Comparison of ENCODE assay signal across 16 mouse cellular contexts in the genomic region with DNA sequence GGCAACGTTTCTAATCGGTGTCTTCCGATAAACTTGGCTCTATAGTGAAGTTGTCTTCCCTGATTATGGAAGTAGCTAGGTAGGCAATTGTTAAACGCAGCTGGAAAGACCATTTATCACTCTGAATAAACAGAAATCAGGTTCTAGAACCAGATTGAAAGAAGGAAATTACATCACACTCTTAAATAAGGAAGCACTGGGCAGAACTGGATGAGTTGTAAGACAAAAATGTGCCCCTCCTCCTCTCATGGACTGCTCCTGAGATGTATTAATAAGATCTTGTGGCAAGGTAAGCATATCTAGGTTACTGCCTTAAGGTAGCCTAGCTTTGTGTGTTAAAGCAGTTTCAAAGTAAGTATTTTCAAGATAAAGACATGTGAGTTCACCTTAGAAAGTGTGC. TPM values are rescaled to one million over a fixed set of nuclear protein-coding genes. Genes with fewer than 3 reads are reported as not detected.
DNase-seq lines count a peak whose midpoint lies in the region; ATAC-seq and TF ChIP-seq lines count a peak whose summit lies in the region.
"Had no signal": no experiment of that assay in that cellular context is flagged by ENCODE, and none has a peak within 500 bp of the region (broad histone marks: within the 10 kb centered on the region; RNA-seq: fewer than 3 reads in every experiment).

No protein-coding gene starts in this region.

- TF ChIP-seq CTCF in gastrocnemius, adult 2 months (IDR thresholded peaks at IDR 0.05): no peak
- no peak for TF ChIP-seq CTCF in liver, postnatal 0 days (IDR thresholded peaks at IDR 0.05; ENCODE audit: low read depth)

- no peaks in the 10 kb centered on the region for H3K27me3 ChIP-seq in liver, postnatal 0 days (ENCODE audit: insufficient read depth, low read length)
- H3K27me3 ChIP-seq in neural tube, embryonic 14.5 days (ENCODE audit: control insufficient read depth, insufficient read depth, low read length): no peaks in the 10 kb centered on the region
- H3K27me3 ChIP-seq: limb, embryonic 12.5 days had no signal

- H3K9me3 ChIP-seq in liver, postnatal 0 days (ENCODE audit: low read length): no peaks in the 10 kb centered on the region
- H3K9me3 ChIP-seq in neural tube, embryonic 14.5 days (ENCODE audit: control insufficient read depth, low read length): no peaks in the 10 kb centered on the region
- H3K9me3 ChIP-seq: limb, embryonic 12.5 days had no signal

- no peak; the same call in 1 of the 2 replicates for TF ChIP-seq EP300 in liver, postnatal 0 days (IDR thresholded peaks at IDR 0.05; ENCODE audit: low read depth)

- WGBS in liver, postnatal 0 days (ENCODE audit: insufficient replicate concordance): 53% methylated on average over 4 of the region's 4 CpGs
- 71% methylated on average over 4 of the region's 4 CpGs for WGBS in neural tube, embryonic 14.5 days

- H3K27ac ChIP-seq in gastrocnemius, adult 2 months: peak overlapping the region; percentile 77
- no peak overlapping the region for H3K27ac ChIP-seq in liver, postnatal 0 days (ENCODE audit: low read depth)
- no peak overlapping the region for H3K27ac ChIP-seq in neural tube, embryonic 14.5 days (ENCODE audit: low read depth, low read length)
- H3K27ac ChIP-seq: hindbrain, postnatal 0 days; limb, embryonic 12.5 days had no signal

- H3K4me2 ChIP-seq in liver, postnatal 0 days (ENCODE audit: low read depth, low read length): peak overlapping the region; percentile 16; the same call in 1 of the 2 replicates
- peak overlapping the region; percentile 21; the same call in 1 of the 2 replicates for H3K4me2 ChIP-seq in neural tube, embryonic 14.5 days (ENCODE audit: low read depth, low read length)
- H3K4me2 ChIP-seq: limb, embryonic 12.5 days; lung, embryonic 14.5 days had no signal

- 0 out of 2 replicates have a peak overlapping the region, but pooled peaks have one; percentile 12 for H3K9ac ChIP-seq in liver, postnatal 0 days (replicated peaks)
- H3K9ac ChIP-seq in neural tube, embryonic 14.5 days (replicated peaks; ENCODE audit: low read depth, low read length): no peak overlapping the region
- H3K9ac ChIP-seq: limb, embryonic 12.5 days; lung, embryonic 14.5 days had no signal

- DNase-seq in gastrocnemius, adult 2 months: no peak
- no peak for DNase-seq in gastrocnemius, postnatal 25 days
- DNase-seq in liver, postnatal 0 days: no peak
- DNase-seq in liver: no peak
- DNase-seq in layer of hippocampus, postnatal 25 days (ENCODE audit: extremely low spot score in 1 of 2, low spot score in 1 of 2): no peak
- no peak for DNase-seq in ovary, adult 18-20 months (ENCODE audit: low spot score)
- DNase-seq: adrenal gland, postnatal 14 days; cerebellum, adult 9-11 months; heart, postnatal 10 days; lung, embryonic 14.5 days; thymus, postnatal 25 days had no signal

- peak overlapping the region; percentile 89 for H3K4me3 ChIP-seq in gastrocnemius, adult 2 months
- H3K4me3 ChIP-seq in liver, postnatal 0 days (ENCODE audit: low read depth, low read length): no peak overlapping the region
- no peak overlapping the region for H3K4me3 ChIP-seq in neural tube, embryonic 14.5 days (ENCODE audit: low read depth, low read length)
- H3K4me3 ChIP-seq: limb, embryonic 12.5 days had no signal

- H3K36me3 ChIP-seq in liver, postnatal 0 days (replicated peaks; ENCODE audit: insufficient read depth, low read length): 0 out of 2 replicates have a peak, but pooled peaks cover 10% of the 10 kb centered on the region
- H3K36me3 ChIP-seq in neural tube, embryonic 14.5 days (ENCODE audit: control insufficient read depth, insufficient read depth, low read length): 0 out of 2 replicates have a peak, but pooled peaks cover 1% of the 10 kb centered on the region

- peak; percentile 13; the same call in 1 of the 2 replicates for ATAC-seq in liver, postnatal 0 days
- ATAC-seq in common myeloid progenitor, adult 5-6 weeks (replicated peaks; ENCODE audit: low read depth, poor library complexity, severe bottlenecking): peak; percentile 60; the same call in 1 of the 2 replicates
- ATAC-seq in neural tube, embryonic 14.5 days (ENCODE audit: low read depth): no peak
- ATAC-seq: hindbrain, postnatal 0 days; midbrain, embryonic 16.5 days had no signal

- H3K4me1 ChIP-seq in liver, postnatal 0 days (ENCODE audit: insufficient read depth): no peaks in the 10 kb centered on the region
- peaks cover 11% of the 10 kb centered on the region for H3K4me1 ChIP-seq in neural tube, embryonic 14.5 days (ENCODE audit: control insufficient read depth, insufficient read depth, low read length)

- intact Hi-C loops in gastrocnemius, adult 2 months (cut with DNase I): no loop called here

RNA-seq across cellular contexts. Expression of gene Errfi1, which starts 6.8 kb away (rescaled TPM):
- total RNA-seq in gastrocnemius, adult 2 months (2021): 10 to 100 TPM; 20.7 to 50.5 TPM
- total RNA-seq in gastrocnemius, postnatal 25 days (2021): 10 to 100 TPM; 16.0 to 17.9 TPM
- 141 and 148 TPM in 2 replicates for polyA plus RNA-seq in liver, postnatal 0 days (2015; fragmentation: Nextera tagmentation; extraction: Ambion mirVana)
- total RNA-seq in common myeloid progenitor, adult 5-6 weeks (2017): 0.05 and 0.59 TPM in 2 replicates
- polyA plus RNA-seq in neural tube, embryonic 14.5 days (2014; fragmentation: Nextera tagmentation; extraction: Ambion mirVana): 70.2 and 76.9 TPM in 2 replicates
- total RNA-seq in layer of hippocampus, postnatal 25 days (2021): 10 to 100 TPM; 37.2 to 43.4 TPM

RNA-seq across cellular contexts. Expression of gene Park7, which starts 53.7 kb away (rescaled TPM):
- 100 to 1,000 TPM; 579 to 815 TPM for total RNA-seq in gastrocnemius, adult 2 months (2021)
- total RNA-seq in gastrocnemius, postnatal 25 days (2021): 100 to 1,000 TPM; 669 to 811 TPM
- 227 and 228 TPM in 2 replicates for polyA plus RNA-seq in liver, postnatal 0 days (2015; fragmentation: Nextera tagmentation; extraction: Ambion mirVana)
- 369 and 397 TPM in 2 replicates for total RNA-seq in common myeloid progenitor, adult 5-6 weeks (2017)
- polyA plus RNA-seq in neural tube, embryonic 14.5 days (2014; fragmentation: Nextera tagmentation; extraction: Ambion mirVana): 380 and 397 TPM in 2 replicates
- 100 to 1,000 TPM; 228 to 261 TPM for total RNA-seq in layer of hippocampus, postnatal 25 days (2021)

RNA-seq across cellular contexts. Expression of gene Tnfrsf9, which starts 53.8 kb away (rescaled TPM):
- under 1 TPM in 1 of 2 experiments, not detected in 1; 0.20 TPM for total RNA-seq in gastrocnemius, adult 2 months (2021)
- under 1 TPM in 1 of 2 experiments, not detected in 1; 0.18 TPM for total RNA-seq in gastrocnemius, postnatal 25 days (2021)
- 0.33 and 0.36 TPM in 2 replicates for polyA plus RNA-seq in liver, postnatal 0 days (2015; fragmentation: Nextera tagmentation; extraction: Ambion mirVana)
- not detected in 2 replicates for total RNA-seq in common myeloid progenitor, adult 5-6 weeks (2017)
- polyA plus RNA-seq in neural tube, embryonic 14.5 days (2014; fragmentation: Nextera tagmentation; extraction: Ambion mirVana): 0.22 and 0.43 TPM in 2 replicates
- 1 to 10 TPM in 1 of 2 experiments, under 1 TPM in 1; 0.80 to 1.1 TPM for total RNA-seq in layer of hippocampus, postnatal 25 days (2021)

Comparison
In these comparisons a context has a peak if more than half of its experiments do, and no peak if none do; other contexts are left out.
1. RNA of gene Errfi1, which starts 6.8 kb away (total RNA-seq): 20.7 to 50.5 TPM in gastrocnemius, adult 2 months, 37.2 to 43.4 TPM in layer of hippocampus, postnatal 25 days and 16.0 to 17.9 TPM in gastrocnemius, postnatal 25 days; 0.05 to 0.59 TPM in common myeloid progenitor, adult 5-6 weeks; every median in the first group is over 10 times any median in the second.